Mouse (Mus musculus): Measurements from ENCODE around the gene Grid2ip. TPM values are rescaled to one million over a fixed set of nuclear protein-coding genes. Genes with fewer than 3 reads are reported as not detected.

Grid2ip gene
- polyA plus RNA-seq, 1 experiment from 2014 or later = not detected

DNA sequence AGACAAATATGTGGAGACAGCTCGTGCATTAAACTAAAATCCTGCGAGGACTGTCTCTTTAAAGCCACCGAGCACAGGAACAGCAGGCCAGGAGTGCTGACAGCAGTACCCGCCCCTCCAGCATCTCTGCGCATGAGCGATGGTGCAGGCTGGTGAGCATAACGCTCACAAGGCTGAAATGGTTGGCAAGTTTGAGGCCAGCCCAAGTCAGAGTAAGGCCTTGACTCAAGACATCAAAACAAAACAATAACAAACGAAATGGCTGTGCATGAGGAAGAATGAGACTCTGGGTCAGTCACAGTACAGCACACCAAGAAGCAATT, 39.9 kb upstream of the Grid2ip start:
- H3K9ac ChIP-seq (ENCODE audit: low read depth, low read length) = no peak overlapping the region
- ATAC-seq (ENCODE audit: low read depth) = no peak
- no peak overlapping the region for H3K27ac ChIP-seq (ENCODE audit: low read length)
- no peaks in the 10 kb centered on the region for H3K9me3 ChIP-seq (replicated peaks; ENCODE audit: control insufficient read depth, low read length)
- no peaks in the 10 kb centered on the region for H3K27me3 ChIP-seq (ENCODE audit: control insufficient read depth, insufficient read depth, low read depth, low read length)
- H3K4me2 ChIP-seq (ENCODE audit: low read depth, low read length) = no peak overlapping the region
- peaks cover 14% of the 10 kb centered on the region for H3K36me3 ChIP-seq (ENCODE audit: control insufficient read depth, insufficient read depth)
- WGBS (ENCODE audit: insufficient replicate concordance) = 78% methylated on average over 8 of the region's 8 CpGs
- peaks cover 18% of the 10 kb centered on the region for H3K4me1 ChIP-seq (ENCODE audit: control insufficient read depth, low read depth, low read length)
- no peak overlapping the region for H3K4me3 ChIP-seq (ENCODE audit: low read depth, low read length)

DNA sequence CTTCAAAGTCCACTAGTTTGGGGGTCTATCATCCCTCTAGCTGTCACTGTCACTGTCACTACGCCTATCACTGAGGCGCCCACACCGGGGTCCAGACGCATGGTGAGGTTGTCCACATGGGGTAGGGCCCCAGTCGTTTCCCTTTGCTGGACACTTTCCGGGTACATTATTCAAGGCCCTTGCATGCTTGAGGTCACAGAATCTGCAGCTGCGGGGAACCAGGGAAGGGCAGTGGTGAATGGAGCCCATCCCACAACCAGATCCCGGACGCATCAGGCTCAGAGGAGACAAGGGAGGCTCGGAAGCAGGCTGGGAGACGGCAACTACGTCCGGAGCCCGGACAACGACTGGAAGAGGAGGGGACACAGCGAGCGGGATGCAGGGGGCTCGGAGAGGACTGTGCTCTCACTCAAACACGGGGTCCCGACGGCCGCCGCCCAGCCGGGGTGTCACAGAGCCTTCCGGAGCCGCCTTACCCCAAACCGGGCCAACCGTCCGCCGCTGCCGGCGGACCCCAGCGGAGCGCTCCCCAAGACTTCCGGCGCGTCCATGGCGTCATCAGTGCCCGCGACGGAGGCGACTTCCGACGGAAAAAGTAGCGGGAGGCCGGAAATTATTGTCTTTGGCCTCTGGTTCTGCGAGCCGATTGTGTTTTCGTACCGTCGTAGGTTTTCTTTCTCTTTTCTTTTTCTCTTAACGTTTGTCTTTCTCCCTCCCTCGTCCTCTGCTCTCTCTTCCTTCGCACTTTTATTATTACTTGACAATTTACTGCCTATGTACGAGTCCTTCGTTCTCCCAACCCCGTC, 28.2 kb upstream of the Grid2ip start, which contains the start of gene Zdhhc4:
Gene Zdhhc4 (minus strand): TSS at position 567 of the 806 bp plus-strand sequence.
- H3K9ac ChIP-seq (ENCODE audit: low read depth, low read length) = peak within 1 kb of the TSS; percentile 79
- peak within 1 kb of the TSS; percentile 88 for H3K4me2 ChIP-seq (ENCODE audit: low read depth, low read length)
- peaks cover 6% of the 10 kb centered on the region; the same call in 1 of the 2 replicates for H3K36me3 ChIP-seq (ENCODE audit: control insufficient read depth, insufficient read depth)
- peak within 1 kb of the TSS; percentile 81 for H3K4me3 ChIP-seq (ENCODE audit: low read depth, low read length)
- H3K27ac ChIP-seq (ENCODE audit: low read length) = peak within 1 kb of the TSS; percentile 57
- WGBS (ENCODE audit: insufficient replicate concordance) = under 1% methylated on average over 57 of the region's 57 CpGs
- H3K9me3 ChIP-seq (replicated peaks; ENCODE audit: control insufficient read depth, low read length) = no peaks in the 10 kb centered on the region
- peaks cover 17% of the 10 kb centered on the region for H3K4me1 ChIP-seq (ENCODE audit: control insufficient read depth, low read depth, low read length)
- peak; percentile 79 for ATAC-seq (ENCODE audit: low read depth)
- no peaks in the 10 kb centered on the region for H3K27me3 ChIP-seq (ENCODE audit: control insufficient read depth, insufficient read depth, low read depth, low read length)

DNA sequence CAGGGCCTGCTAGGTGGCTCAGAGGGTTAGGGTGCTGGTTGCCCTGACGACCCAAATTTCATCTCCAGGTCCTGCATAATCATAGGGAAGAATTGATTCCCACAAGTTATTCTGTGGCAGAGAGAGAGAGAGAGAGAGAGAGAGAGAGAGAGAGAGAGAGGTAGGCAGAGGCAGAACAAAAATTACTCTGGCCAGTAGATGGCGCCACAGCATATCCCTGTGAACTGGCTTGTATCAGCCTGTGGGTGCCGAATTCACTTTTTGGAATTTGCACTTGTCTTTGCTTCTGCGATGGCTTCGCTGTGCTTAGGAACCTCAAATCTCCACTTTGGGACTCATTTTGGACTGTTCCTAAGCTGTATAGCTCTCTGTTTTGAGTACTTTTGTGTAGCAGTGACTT, 23.3 kb upstream of the Grid2ip start:
- H3K36me3 ChIP-seq (ENCODE audit: control insufficient read depth, insufficient read depth) = no peaks in the 10 kb centered on the region
- 9% methylated on average over 5 of the region's 5 CpGs for WGBS (ENCODE audit: insufficient replicate concordance)
- no peaks in the 10 kb centered on the region for H3K9me3 ChIP-seq (replicated peaks; ENCODE audit: control insufficient read depth, low read length)
- no peak overlapping the region for H3K27ac ChIP-seq (ENCODE audit: low read length)
- H3K4me2 ChIP-seq (ENCODE audit: low read depth, low read length) = peak overlapping the region; percentile 32; the same call in 1 of the 2 replicates
- ATAC-seq (ENCODE audit: low read depth) = no peak
- H3K4me1 ChIP-seq (ENCODE audit: control insufficient read depth, low read depth, low read length) = peaks cover 4% of the 10 kb centered on the region
- no peak overlapping the region for H3K9ac ChIP-seq (ENCODE audit: low read depth, low read length)
- no peaks in the 10 kb centered on the region for H3K27me3 ChIP-seq (ENCODE audit: control insufficient read depth, insufficient read depth, low read depth, low read length)
- no peak overlapping the region for H3K4me3 ChIP-seq (ENCODE audit: low read depth, low read length)

DNA sequence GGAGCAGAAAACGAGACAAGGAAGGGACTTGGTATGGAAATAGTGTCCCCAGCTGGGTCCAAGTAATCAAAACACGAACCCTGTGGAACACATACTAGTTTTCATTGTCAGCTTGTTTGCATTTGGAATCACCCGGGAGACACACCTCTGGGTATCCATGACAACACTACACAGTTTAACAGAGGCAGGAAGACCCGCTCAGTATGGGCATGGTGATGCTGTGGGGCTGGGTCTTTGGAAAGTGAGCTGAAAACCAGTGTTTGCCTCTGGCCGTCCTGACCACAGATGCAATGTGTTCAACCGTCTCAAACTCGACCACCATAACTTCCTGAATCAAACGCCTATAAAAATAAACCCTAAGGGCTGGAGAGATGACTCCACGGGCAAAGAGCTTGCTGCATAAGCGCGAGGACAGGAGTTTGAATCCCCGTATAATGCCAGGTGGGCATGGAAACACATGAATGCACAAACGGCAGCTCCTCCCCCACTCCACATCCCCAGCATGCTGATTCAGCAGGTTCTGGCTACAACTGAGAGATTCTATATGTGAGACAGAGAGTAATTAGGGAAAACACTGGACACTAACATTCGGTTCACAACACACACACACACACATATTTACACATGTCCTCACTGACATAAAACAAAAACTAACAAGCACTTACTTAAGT, 22.6 kb upstream of the Grid2ip start:
- no peaks in the 10 kb centered on the region for H3K27me3 ChIP-seq (ENCODE audit: control insufficient read depth, insufficient read depth, low read depth, low read length)
- H3K9ac ChIP-seq (ENCODE audit: low read depth, low read length) = no peak overlapping the region
- peak overlapping the region; percentile 32; the same call in 1 of the 2 replicates for H3K4me2 ChIP-seq (ENCODE audit: low read depth, low read length)
- ATAC-seq (ENCODE audit: low read depth) = no peak
- no peak overlapping the region for H3K27ac ChIP-seq (ENCODE audit: low read length)
- H3K4me3 ChIP-seq (ENCODE audit: low read depth, low read length) = no peak overlapping the region
- no peaks in the 10 kb centered on the region for H3K9me3 ChIP-seq (replicated peaks; ENCODE audit: control insufficient read depth, low read length)
- H3K36me3 ChIP-seq (ENCODE audit: control insufficient read depth, insufficient read depth) = no peaks in the 10 kb centered on the region
- WGBS (ENCODE audit: insufficient replicate concordance) = 46% methylated on average over 14 of the region's 14 CpGs
- peaks cover 4% of the 10 kb centered on the region for H3K4me1 ChIP-seq (ENCODE audit: control insufficient read depth, low read depth, low read length)

DNA sequence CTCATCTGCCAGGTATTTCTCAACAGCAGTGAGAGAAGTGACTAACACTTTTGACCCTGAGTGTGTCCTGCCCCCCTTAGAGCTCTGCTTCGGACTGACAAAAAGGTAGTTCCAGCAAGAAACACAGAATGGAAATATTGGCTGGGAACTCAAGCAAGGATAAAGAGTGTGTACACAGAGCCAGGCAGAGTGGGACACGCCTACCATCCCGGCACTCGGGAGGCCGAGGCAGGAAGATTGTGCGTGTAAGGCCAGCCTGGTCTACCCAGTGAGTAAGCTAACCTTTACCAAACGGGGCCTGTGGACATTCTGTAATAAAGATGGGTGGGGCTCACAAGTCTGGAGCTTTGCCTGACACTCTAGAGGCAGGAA, 22.1 kb upstream of the Grid2ip start:
- Histone ChIP-seq H3K36me3 (ENCODE audit: control insufficient read depth, insufficient read depth) (no peaks in the 10 kb centered on the region), H3K27ac (ENCODE audit: low read length) (no peak overlapping the region), H3K4me1 (ENCODE audit: control insufficient read depth, low read depth, low read length) (no peaks in the 10 kb centered on the region), H3K27me3 (ENCODE audit: control insufficient read depth, insufficient read depth, low read depth, low read length) (peaks cover 2% of the 10 kb centered on the region; the same call in 1 of the 2 replicates), H3K4me2 (ENCODE audit: low read depth, low read length) (no peak overlapping the region), H3K9me3 (replicated peaks; ENCODE audit: control insufficient read depth, low read length) (no peaks in the 10 kb centered on the region), H3K9ac (ENCODE audit: low read depth, low read length) (no peak overlapping the region), H3K4me3 (ENCODE audit: low read depth, low read length) (no peak overlapping the region)
- 50% methylated on average over 7 of the region's 7 CpGs for WGBS (ENCODE audit: insufficient replicate concordance)
- no peak for ATAC-seq (ENCODE audit: low read depth)

DNA sequence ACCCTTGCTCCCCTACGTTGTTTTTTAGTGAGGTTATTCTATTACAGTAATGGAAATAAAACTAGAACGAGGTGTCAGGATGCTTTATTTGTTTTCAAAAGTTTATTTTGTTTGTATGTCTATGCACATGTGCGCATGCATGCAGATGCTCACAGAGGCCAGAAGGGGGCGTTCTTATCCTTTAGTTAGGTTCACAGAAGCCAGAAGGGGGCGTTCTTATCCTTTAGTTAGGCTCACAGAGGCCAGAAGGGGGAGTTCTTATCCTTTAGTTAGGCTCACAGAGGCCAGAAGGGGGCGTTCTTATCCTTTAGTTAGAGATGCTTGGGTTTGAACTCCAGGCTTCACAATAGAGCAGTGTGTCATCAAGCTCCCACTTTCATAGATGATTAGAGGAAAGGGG, 20.6 kb upstream of the Grid2ip start:
- 54% methylated on average over 6 of the region's 6 CpGs for WGBS (ENCODE audit: insufficient replicate concordance)
- H3K4me2 ChIP-seq (ENCODE audit: low read depth, low read length) = no peak overlapping the region
- no peaks in the 10 kb centered on the region for H3K9me3 ChIP-seq (replicated peaks; ENCODE audit: control insufficient read depth, low read length)
- H3K9ac ChIP-seq (ENCODE audit: low read depth, low read length) = no peak overlapping the region
- H3K4me1 ChIP-seq (ENCODE audit: control insufficient read depth, low read depth, low read length) = no peaks in the 10 kb centered on the region
- no peaks in the 10 kb centered on the region for H3K36me3 ChIP-seq (ENCODE audit: control insufficient read depth, insufficient read depth)
- ATAC-seq (ENCODE audit: low read depth) = no peak
- no peak overlapping the region for H3K27ac ChIP-seq (ENCODE audit: low read length)
- peaks cover 2% of the 10 kb centered on the region; the same call in 1 of the 2 replicates for H3K27me3 ChIP-seq (ENCODE audit: control insufficient read depth, insufficient read depth, low read depth, low read length)
- H3K4me3 ChIP-seq (ENCODE audit: low read depth, low read length) = no peak overlapping the region

DNA sequence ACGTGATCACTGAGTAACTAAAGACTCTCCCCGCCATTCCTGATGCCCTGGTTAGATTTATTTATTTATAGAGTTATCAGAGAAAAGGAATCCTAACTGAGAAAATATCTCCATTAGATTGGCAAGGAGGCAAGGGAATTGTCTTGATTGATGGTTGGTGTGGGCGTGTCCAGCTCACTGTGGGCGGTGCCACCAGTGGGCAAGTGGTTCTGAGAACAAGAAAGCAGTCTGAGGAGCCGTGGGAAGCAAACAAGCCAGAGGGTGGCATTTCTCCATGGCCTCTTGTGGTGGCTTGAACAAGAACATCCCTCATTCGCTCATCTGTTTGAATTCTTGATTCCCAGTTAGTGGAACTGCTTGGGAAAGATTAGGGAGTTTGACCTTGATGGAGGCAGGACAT, 17.5 kb upstream of the Grid2ip start:
- no peak overlapping the region for H3K9ac ChIP-seq (ENCODE audit: low read depth, low read length)
- 34% methylated on average over 6 of the region's 6 CpGs for WGBS (ENCODE audit: insufficient replicate concordance)

DNA sequence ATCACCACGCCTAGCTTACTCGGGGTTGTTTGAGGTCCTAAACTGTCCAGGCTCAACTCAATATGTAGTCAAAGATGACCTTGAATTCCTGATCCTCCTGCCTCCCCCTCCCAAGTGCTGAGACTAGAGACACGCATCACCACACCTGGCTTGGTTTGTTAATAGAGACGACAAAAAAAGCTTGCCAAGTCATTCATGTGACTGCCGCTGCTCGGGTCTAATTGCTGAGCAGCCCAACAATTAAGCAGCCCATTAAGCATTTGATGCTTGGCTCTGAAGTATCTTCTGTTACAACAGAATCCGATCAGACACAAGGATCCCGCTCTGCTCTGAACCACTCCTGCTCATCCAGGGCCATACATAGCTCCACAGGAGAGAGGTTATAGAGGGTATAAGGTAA, 10.8 kb upstream of the Grid2ip start:
- Histone ChIP-seq H3K4me2 (ENCODE audit: low read depth, low read length) (no peak overlapping the region), H3K27me3 (ENCODE audit: control insufficient read depth, insufficient read depth, low read depth, low read length) (no peaks in the 10 kb centered on the region), H3K9me3 (replicated peaks; ENCODE audit: control insufficient read depth, low read length) (no peaks in the 10 kb centered on the region), H3K9ac (ENCODE audit: low read depth, low read length) (no peak overlapping the region), H3K4me3 (ENCODE audit: low read depth, low read length) (no peak overlapping the region), H3K27ac (ENCODE audit: low read length) (no peak overlapping the region), H3K4me1 (ENCODE audit: control insufficient read depth, low read depth, low read length) (no peaks in the 10 kb centered on the region), H3K36me3 (ENCODE audit: control insufficient read depth, insufficient read depth) (no peaks in the 10 kb centered on the region)
- 68% methylated on average over 8 of the region's 8 CpGs for WGBS (ENCODE audit: insufficient replicate concordance)
- no peak for ATAC-seq (ENCODE audit: low read depth)

More for the DNA sequence above, 17.5 kb upstream of the Grid2ip start:
- Histone ChIP-seq H3K27me3 (ENCODE audit: control insufficient read depth, insufficient read depth, low read depth, low read length) (peaks cover 2% of the 10 kb centered on the region; the same call in 1 of the 2 replicates), H3K4me3 (ENCODE audit: low read depth, low read length) (no peak overlapping the region), H3K27ac (ENCODE audit: low read length) (no peak overlapping the region), H3K9me3 (replicated peaks; ENCODE audit: control insufficient read depth, low read length) (no peaks in the 10 kb centered on the region), H3K4me2 (ENCODE audit: low read depth, low read length) (no peak overlapping the region), H3K4me1 (ENCODE audit: control insufficient read depth, low read depth, low read length) (no peaks in the 10 kb centered on the region), H3K36me3 (ENCODE audit: control insufficient read depth, insufficient read depth) (no peaks in the 10 kb centered on the region)
- no peak for ATAC-seq (ENCODE audit: low read depth)

DNA sequence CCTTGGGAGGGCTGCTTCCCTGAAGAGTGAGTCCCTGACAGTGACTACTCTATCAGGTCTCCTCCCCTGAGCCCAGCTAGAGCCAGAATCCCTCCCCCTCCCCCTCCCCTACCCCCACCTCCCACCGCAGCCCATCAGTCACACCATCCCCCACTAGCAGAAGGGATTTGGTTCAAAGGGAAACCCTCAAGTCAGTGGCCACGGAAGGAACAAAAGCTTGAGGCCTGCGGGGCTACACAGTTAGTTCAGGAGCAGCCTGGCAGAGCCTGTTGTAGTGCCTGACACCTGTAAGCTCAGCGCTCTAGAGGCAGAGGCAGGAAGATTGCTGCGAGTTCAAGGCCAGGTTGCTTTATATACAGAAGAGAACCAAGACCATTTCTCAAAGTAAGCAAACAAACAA, 1.1 kb upstream of the Grid2ip start:
- H3K4me3 ChIP-seq (ENCODE audit: low read depth, low read length) = no peak overlapping the region
- H3K9me3 ChIP-seq (replicated peaks; ENCODE audit: control insufficient read depth, low read length) = no peaks in the 10 kb centered on the region
- H3K36me3 ChIP-seq (ENCODE audit: control insufficient read depth, insufficient read depth) = no peaks in the 10 kb centered on the region
- WGBS (ENCODE audit: insufficient replicate concordance) = 33% methylated on average over 5 of the region's 5 CpGs
- no peak for ATAC-seq (ENCODE audit: low read depth)
- no peaks in the 10 kb centered on the region for H3K4me1 ChIP-seq (ENCODE audit: control insufficient read depth, low read depth, low read length)
- H3K27ac ChIP-seq (ENCODE audit: low read length) = no peak overlapping the region
- no peak overlapping the region for H3K4me2 ChIP-seq (ENCODE audit: low read depth, low read length)
- peaks cover 26% of the 10 kb centered on the region for H3K27me3 ChIP-seq (ENCODE audit: control insufficient read depth, insufficient read depth, low read depth, low read length)
- H3K9ac ChIP-seq (ENCODE audit: low read depth, low read length) = no peak overlapping the region

Data from liver, embryonic 16.5 days (tissue).